Mouse (Mus musculus): ENCODE results near the gene Coa4. TPM values are rescaled to one million over a fixed set of nuclear protein-coding genes. Genes with fewer than 3 reads are reported as not detected.

Gene Coa4
- total RNA-seq (2021): 1 to 10 TPM; 8.9 to 9.0 TPM

- peak; percentile 89 for DNase-seq
- intact Hi-C loops (cut with DNase I): no loop called here
These were observed at the start of gene Coa4 for GRCm38 (mm10) chr7:100536804-100537518. Gene Coa4 (plus strand): TSS chr7:100537071.

- intact Hi-C loops (cut with DNase I): no loop called here
- no peak for DNase-seq
These were observed 49.6 kb upstream of the Coa4 start for GRCm38 (mm10) chr7:100487301-100487700.

GRCm38 (mm10) chr7:100488474-100489048 lies 48.3 kb upstream of the Coa4 start:
- peak; percentile 68 for DNase-seq
- intact Hi-C loops (cut with DNase I): no loop called here

GRCm38 (mm10) chr7:100492391-100493116 lies 44.3 kb upstream of the Coa4 start:
- intact Hi-C loops (cut with DNase I): no loop called here

GRCm38 (mm10) chr7:100493117-100493483 lies 43.8 kb upstream of the Coa4 start, which contains the start of gene Ucp2:
Gene Ucp2 (plus strand): TSS chr7:100493337.
- intact Hi-C loops (cut with DNase I): no loop called here
- DNase-seq: peak; percentile 68

More at GRCm38 (mm10) chr7:100492391-100493116, 44.3 kb upstream of the Coa4 start:
- DNase-seq: peak; percentile 30

GRCm38 (mm10) chr7:100493484-100494414 lies 43.1 kb upstream of the Coa4 start:
- DNase-seq: peak; percentile 43

GRCm38 (mm10) chr7:100494415-100494831 lies 42.4 kb upstream of the Coa4 start:
- no peak for DNase-seq
- intact Hi-C loops (cut with DNase I): no loop called here

More at GRCm38 (mm10) chr7:100493484-100494414, 43.1 kb upstream of the Coa4 start:
- intact Hi-C loops (cut with DNase I): no loop called here

- no peak for DNase-seq
- intact Hi-C loops (cut with DNase I): no loop called here
These were observed 41.8 kb upstream of the Coa4 start for GRCm38 (mm10) chr7:100495042-100495441.

GRCm38 (mm10) chr7:100495581-100496251 lies 41.2 kb upstream of the Coa4 start:
- peak; percentile 48 for DNase-seq
- intact Hi-C loops (cut with DNase I): no loop called here

- DNase-seq: no peak
- intact Hi-C loops (cut with DNase I): no loop called here
These were observed 40.5 kb upstream of the Coa4 start for GRCm38 (mm10) chr7:100496371-100496770.

- intact Hi-C loops (cut with DNase I): no loop called here
- no peak for DNase-seq
These were observed 40.1 kb upstream of the Coa4 start for GRCm38 (mm10) chr7:100496791-100497190.

- intact Hi-C loops (cut with DNase I): no loop called here
- DNase-seq: no peak
These were observed 39.5 kb upstream of the Coa4 start for GRCm38 (mm10) chr7:100497402-100497801.

GRCm38 (mm10) chr7:100497982-100498381 lies 38.9 kb upstream of the Coa4 start:
- intact Hi-C loops (cut with DNase I): no loop called here
- DNase-seq: no peak

GRCm38 (mm10) chr7:100499465-100499864 lies 37.4 kb upstream of the Coa4 start:
- intact Hi-C loops (cut with DNase I): no loop called here
- no peak for DNase-seq

- intact Hi-C loops (cut with DNase I): no loop called here
These were observed 36.4 kb upstream of the Coa4 start for GRCm38 (mm10) chr7:100500276-100500977.

GRCm38 (mm10) chr7:100501027-100501843 lies 35.6 kb upstream of the Coa4 start:
- no peak for DNase-seq
- intact Hi-C loops (cut with DNase I): no loop called here

More at GRCm38 (mm10) chr7:100500276-100500977, 36.4 kb upstream of the Coa4 start:
- DNase-seq: no peak

GRCm38 (mm10) chr7:100501844-100502373 lies 35.0 kb upstream of the Coa4 start:
- no peak for DNase-seq
- intact Hi-C loops (cut with DNase I): no loop called here

GRCm38 (mm10) chr7:100502374-100502922 lies 34.4 kb upstream of the Coa4 start:
- intact Hi-C loops (cut with DNase I): no loop called here

More at GRCm38 (mm10) chr7:100502374-100502922, 34.4 kb upstream of the Coa4 start:
- no peak for DNase-seq
